Mouse (Mus musculus): Measurements from ENCODE around the gene Nr1h4.

DNA sequence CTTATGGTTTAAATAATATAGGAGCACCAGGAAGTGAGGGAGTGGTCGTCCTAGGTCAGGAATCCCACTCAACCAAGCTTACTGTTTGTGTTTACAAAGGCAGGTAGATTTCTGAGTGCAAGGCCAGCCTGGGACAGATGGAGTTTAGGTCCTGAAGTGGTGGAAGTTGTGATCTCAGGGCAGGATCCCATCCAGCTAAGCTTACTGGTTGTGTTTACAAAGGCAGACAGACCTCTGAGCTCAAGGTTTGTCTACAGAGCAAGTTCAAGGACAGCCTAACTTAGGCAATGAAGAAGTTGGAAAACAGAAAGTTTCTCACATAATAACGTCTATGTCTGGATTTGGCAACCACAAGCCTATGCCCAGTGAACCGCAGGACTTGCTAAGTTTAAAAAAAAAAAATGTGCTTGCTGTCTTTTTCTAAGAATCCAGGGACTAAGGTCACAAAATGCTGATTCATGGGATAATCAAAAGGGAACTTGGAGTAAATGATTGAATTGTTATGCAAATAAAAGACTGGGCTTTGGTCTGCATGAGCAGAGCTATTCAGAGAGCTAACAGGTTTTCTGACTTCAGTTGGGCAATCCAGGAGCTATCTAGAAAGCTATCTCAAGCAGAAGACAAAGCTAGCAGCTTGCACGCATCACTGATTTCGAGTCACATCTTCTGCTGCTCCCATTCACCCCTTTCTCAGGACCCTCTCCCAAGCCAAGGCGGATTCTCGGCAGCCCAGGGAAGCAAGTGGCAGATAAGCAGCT lies 62.6 kb downstream of the Nr1h4 start:
- TF ChIP-seq CTCF (IDR thresholded peaks at IDR 0.05; ENCODE audit: low read depth) (no peak), EP300 (optimal IDR thresholded peaks at IDR 0.05) (no peak)

Data from stomach, postnatal 0 days (tissue).